Mouse (Mus musculus) 416B (cell line): ENCODE measurements around the gene Gm14180.
"Not testable (repeated sequence)": the region's sequence is repeated elsewhere in the genome, so short reads cannot be mapped to it uniquely, and the experiment has no call there.

ENCODE experiments used
- DNase-seq: peaks from one replicate; pipeline ENCODE4 v3.0.0; 2011; ENCODE audit warnings: low read depth

Gene Gm14180

GRCm38 (mm10) chr11:99734190-99734589 is at the start of gene Gm14180:
TSS of gene Gm14180 (minus strand) at chr11:99734290.
- DNase-seq, result no peak

- no peak for DNase-seq
Observed at GRCm38 (mm10) chr11:99780604-99781003, 46.5 kb upstream of the Gm14180 start, which contains the start of gene Krtap4-8. TSS of gene Krtap4-8 (minus strand) at chr11:99780704.

- DNase-seq, result no peak
Observed at GRCm38 (mm10) chr11:99778401-99778800, 44.3 kb upstream of the Gm14180 start.

- DNase-seq, result not testable (repeated sequence)
Observed at GRCm38 (mm10) chr11:99772813-99773212, 38.7 kb upstream of the Gm14180 start, which contains the start of gene Gm11595. TSS of gene Gm11595 (minus strand) at chr11:99772913.

- peak; percentile 8 for DNase-seq
Observed at GRCm38 (mm10) chr11:99768410-99768809, 34.3 kb upstream of the Gm14180 start.

- DNase-seq, result no peak
Observed at GRCm38 (mm10) chr11:99758877-99759276, 24.8 kb upstream of the Gm14180 start.

GRCm38 (mm10) chr11:99743985-99744384 is 9.9 kb upstream of the Gm14180 start:
- no peak for DNase-seq

- no peak for DNase-seq
Observed at GRCm38 (mm10) chr11:99724061-99724460, 10.0 kb downstream of the Gm14180 start.

GRCm38 (mm10) chr11:99718759-99719158 is 15.3 kb downstream of the Gm14180 start:
- DNase-seq, result no peak

GRCm38 (mm10) chr11:99690463-99690862 is 43.6 kb downstream of the Gm14180 start, which contains the start of gene Gm14190:
TSS of gene Gm14190 (minus strand) at chr11:99690740.
- DNase-seq, result no peak

- not testable (repeated sequence) for DNase-seq
Observed at GRCm38 (mm10) chr11:99685235-99685634, 48.9 kb downstream of the Gm14180 start.
